Mouse (Mus musculus) liver, embryonic 11.5 days (tissue): ENCODE data around the gene Plekho1. TPM values are rescaled to one million over a fixed set of nuclear protein-coding genes. Genes with fewer than 3 reads are reported as not detected.

Experiments used
- ATAC-seq: fragments of 200-750 bp; cut with Nextera tagmentation; replicated peaks from 2 replicates; pipeline ENCODE4 v1.8.0; 2017; ENCODE audit warnings: moderate number of reproducible peaks, mild to moderate bottlenecking, moderate TSS enrichment, moderate library complexity; ENCODE audit not compliant: low FRiP score
- DNase-seq: peaks from one replicate; pipeline ENCODE4 v3.0.0-alpha.2; 2017; ENCODE audit warnings: low spot score
- H3K27ac ChIP-seq: fragments of 300-500 bp; sonication (generic); 2 replicates; pipeline ENCODE4 v1.5.1; 2014; ENCODE audit warnings: mild to moderate bottlenecking, low read depth, low read length, control low read depth
- H3K27me3 ChIP-seq: fragments of 300-500 bp; sonication (generic); replicated peaks from 2 replicates; pipeline ENCODE4 v1.6.1; 2014; ENCODE audit warnings: low read length, mixed read lengths; ENCODE audit not compliant: control insufficient read depth, insufficient read depth
- H3K36me3 ChIP-seq: fragments of 300-500 bp; sonication (generic); 2 replicates; pipeline ENCODE4 v1.6.1; 2014; ENCODE audit warnings: mild to moderate bottlenecking, low read length, moderate library complexity, mixed read lengths; ENCODE audit not compliant: control insufficient read depth, insufficient read depth
- H3K4me1 ChIP-seq: fragments of 300-500 bp; sonication (generic); replicated peaks from 2 replicates; pipeline ENCODE4 v1.6.1; 2014; ENCODE audit warnings: low read length, mixed read lengths; ENCODE audit not compliant: control insufficient read depth, insufficient read depth
- H3K4me2 ChIP-seq: fragments of 300-500 bp; sonication (generic); 2 replicates; pipeline ENCODE4 v1.6.1; 2014; ENCODE audit warnings: mild to moderate bottlenecking, control low read depth, moderate library complexity
- H3K4me3 ChIP-seq: fragments of 300-500 bp; sonication (generic); 2 replicates; pipeline ENCODE4 v1.5.1; 2014; ENCODE audit warnings: low read depth, low read length, control low read depth
- H3K9ac ChIP-seq: fragments of 300-500 bp; sonication (generic); 2 replicates; pipeline ENCODE4 v1.6.1; 2014; ENCODE audit warnings: low read depth, low read length, control low read depth
- H3K9me3 ChIP-seq: fragments of 300-500 bp; sonication (generic); 2 replicates; pipeline ENCODE4 v1.6.1; 2016; ENCODE audit warnings: low read length, inconsistent platforms, mixed read lengths; ENCODE audit not compliant: control insufficient read depth
- WGBS: fragments of 180-500 bp; shearing (Covaris S2); extraction: QIAGEN DNeasy Blood & Tissue Kit; methylation state at CpG from one replicate; pipeline ENCODE4 v1.1.7; 2014; 5-methylcytosine and 5-hydroxymethylcytosine counted together
- polyA plus RNA-seq: library from polyadenylated mRNA; unstranded; fragments of >200 nt; fragmentation: Nextera tagmentation; extraction: Ambion mirVana; gene quantifications from 2 replicates; pipeline ENCODE4 v1.2.1, GENCODE M21; 2014

Plekho1 gene
- polyA plus RNA-seq, 1 experiment from 2014 or later: 22.9 TPM

DNA sequence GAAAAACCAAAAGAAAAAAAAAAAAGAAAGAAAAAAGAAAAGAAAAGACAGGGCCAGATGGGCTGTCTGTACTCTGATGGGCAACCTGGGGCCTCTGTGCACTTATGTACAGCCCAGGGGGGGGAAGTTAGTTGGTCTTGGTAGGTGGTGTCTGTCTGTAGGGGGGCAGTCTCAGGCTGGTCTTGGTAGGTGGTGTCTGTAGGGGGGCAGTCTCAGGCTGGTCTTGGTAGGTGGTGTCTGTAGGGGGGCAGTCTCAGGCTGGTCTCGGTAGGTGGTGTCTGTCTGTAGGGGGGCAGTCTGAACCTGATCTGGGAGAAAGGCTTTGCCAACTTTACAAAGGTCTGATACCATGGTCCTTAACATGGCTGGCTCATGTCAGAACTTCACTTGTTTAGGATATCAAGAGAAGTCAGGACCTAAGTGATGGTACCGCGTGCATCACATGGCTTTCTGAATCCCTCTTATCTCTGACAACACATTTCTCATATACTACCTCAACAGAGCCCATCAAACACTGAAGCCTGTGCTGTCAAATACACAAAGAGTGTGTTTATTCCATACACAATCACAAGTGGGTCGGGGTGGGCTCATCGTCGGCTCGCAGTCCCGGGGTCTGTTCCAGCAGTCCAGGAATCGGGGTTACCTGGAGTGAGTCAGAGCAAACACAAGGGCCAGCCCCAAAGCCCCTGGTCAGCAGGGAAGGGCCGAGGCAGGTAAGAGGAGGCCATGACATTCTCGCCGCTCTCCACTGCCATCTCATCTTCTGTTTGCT is 3.7 kb upstream of the Plekho1 start:
- Histone ChIP-seq H3K4me2 (peak overlapping the region; percentile 17), H3K9ac (peak overlapping the region; percentile 16; the same call in 1 of the 2 replicates), H3K4me1 (peaks cover 43% of the 10 kb centered on the region), H3K4me3 (no peak overlapping the region), H3K27ac (peak overlapping the region; percentile 77), H3K27me3 (no peaks in the 10 kb centered on the region; the same call in 1 of the 2 replicates), H3K9me3 (no peaks in the 10 kb centered on the region), H3K36me3 (no peaks in the 10 kb centered on the region)
- peak; percentile 84 for ATAC-seq
- WGBS: 63% methylated on average over 12 of the region's 12 CpGs
- DNase-seq: no peak

DNA sequence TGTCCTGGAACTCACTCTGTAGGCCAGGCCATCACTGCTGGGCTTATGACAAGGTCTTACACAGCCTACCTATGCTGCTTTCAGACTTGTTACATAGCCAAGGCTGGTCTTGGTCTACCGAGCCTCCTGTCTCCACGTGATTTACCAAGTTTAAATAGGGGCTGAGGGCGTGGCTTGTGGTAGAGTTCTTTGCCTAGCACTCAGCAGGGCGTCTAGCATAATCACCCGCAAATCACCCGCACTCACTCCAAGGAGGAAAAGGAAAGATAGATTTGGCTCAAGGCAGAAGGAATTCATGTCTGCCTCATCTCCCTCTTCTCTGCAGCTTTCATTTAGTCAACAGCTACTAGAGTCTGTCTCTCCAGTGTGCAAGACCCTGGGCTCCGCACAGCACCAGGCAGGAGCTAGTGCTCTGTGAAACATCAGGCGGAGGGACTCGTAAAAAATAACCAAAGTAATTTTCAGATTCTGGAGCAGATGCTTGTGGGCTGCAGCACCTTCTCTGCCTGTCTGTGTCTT is 1.5 kb upstream of the Plekho1 start:
- Histone ChIP-seq H3K27me3 (no peaks in the 10 kb centered on the region; the same call in 1 of the 2 replicates), H3K4me2 (peak overlapping the region; percentile 96), H3K4me3 (peak overlapping the region; percentile 5; the same call in 1 of the 2 replicates), H3K9me3 (no peaks in the 10 kb centered on the region), H3K27ac (no peak overlapping the region), H3K36me3 (no peaks in the 10 kb centered on the region), H3K9ac (no peak overlapping the region; the same call in none of the 2 replicates), H3K4me1 (peaks cover 58% of the 10 kb centered on the region)
- 29% methylated on average over 9 of the region's 9 CpGs for WGBS
- DNase-seq (no peak), ATAC-seq (no peak)

- Histone ChIP-seq H3K9me3 (no peaks in the 10 kb centered on the region), H3K4me1 (peaks cover 58% of the 10 kb centered on the region), H3K4me2 (peak overlapping the region; percentile 96), H3K27ac (peak overlapping the region; percentile 94), H3K27me3 (no peaks in the 10 kb centered on the region; the same call in 1 of the 2 replicates), H3K9ac (peak overlapping the region; percentile 85), H3K36me3 (no peaks in the 10 kb centered on the region), H3K4me3 (peak overlapping the region; percentile 80)
- 17% methylated on average over 6 of the region's 6 CpGs for WGBS
- ATAC-seq (no peak), DNase-seq (no peak)
Observed at GRCm38 (mm10) chr3:95996451-95997073, 761 bp upstream of the Plekho1 start.

DNA sequence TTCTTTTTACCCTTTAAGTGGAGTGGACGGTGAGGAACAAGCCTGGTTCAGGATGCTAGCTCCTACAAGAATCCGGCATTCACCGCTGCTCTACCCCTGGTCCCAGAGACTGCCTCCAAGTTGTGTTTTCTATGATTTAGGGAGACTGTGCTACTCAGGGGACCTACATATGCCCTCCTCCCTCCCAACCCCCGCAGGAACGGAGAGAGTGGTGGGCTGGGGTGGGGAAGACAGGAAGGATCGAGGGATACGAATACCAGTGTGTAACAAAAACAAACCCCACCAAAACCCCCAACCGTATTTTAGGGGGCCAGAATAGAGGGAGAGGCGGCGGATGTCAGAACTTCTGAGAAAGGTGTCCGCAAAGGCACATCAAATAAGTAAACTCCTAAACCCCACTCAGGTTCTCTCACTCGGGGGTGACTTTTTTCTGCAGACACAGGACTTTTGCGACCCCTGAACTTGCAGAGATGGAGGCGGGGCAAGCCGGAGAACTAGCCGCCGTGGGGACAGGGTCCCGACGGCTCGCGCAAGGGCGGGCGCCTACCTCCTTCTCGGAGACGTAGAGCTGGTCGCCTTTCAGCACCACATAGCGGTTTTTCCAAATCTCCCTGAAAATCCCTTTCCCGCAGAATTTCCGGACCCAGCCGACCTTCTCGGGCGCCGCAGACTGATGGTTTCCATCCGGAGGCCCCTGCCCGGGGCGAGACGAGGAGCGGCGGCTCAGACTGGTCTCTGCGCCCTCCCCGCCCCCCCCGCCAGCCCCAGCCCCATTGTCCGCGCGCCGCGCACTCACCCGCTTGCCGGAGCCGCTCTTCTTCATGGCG is 613 bp downstream of the Plekho1 start:
- peaks cover 3% of the 10 kb centered on the region; the same call in 1 of the 2 replicates for H3K36me3 ChIP-seq
- H3K27me3 ChIP-seq: no peaks in the 10 kb centered on the region; the same call in 1 of the 2 replicates
- DNase-seq (peak; percentile 71), ATAC-seq (peak; percentile 24; the same call in 1 of the 2 replicates)
- H3K27ac ChIP-seq: peak overlapping the region; percentile 94
- 2% methylated on average over 50 of the region's 51 CpGs for WGBS
- H3K9me3 ChIP-seq: no peaks in the 10 kb centered on the region
- H3K4me3 ChIP-seq: peak overlapping the region; percentile 80
- H3K4me1 ChIP-seq: peaks cover 50% of the 10 kb centered on the region
- H3K9ac ChIP-seq: peak overlapping the region; percentile 85
- peak overlapping the region; percentile 96 for H3K4me2 ChIP-seq

DNA sequence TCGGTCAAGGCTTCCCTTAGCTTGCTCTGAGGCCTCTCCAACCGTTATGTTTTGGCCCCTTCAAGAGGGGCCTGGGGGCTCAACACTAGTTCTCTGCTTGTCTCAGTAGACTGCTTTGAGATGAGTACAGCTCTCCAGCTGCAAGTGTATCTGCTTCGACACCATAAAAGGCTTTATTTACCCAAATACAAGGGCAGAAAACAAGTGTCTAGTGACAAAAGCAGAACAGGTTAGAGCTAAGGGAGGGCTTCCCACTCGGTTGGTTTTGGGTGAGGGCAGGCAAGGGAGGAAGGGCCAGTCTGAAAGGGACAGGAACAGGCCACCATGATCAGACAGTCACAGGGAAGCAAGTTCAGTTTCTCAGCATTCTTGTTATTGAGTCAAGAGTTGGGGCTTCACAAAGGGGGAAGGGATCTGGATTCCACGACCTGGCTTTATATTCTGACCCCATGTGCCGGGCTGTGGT is 1.4 kb downstream of the Plekho1 start:
- Histone ChIP-seq H3K27ac (peak overlapping the region; percentile 60), H3K4me2 (peak overlapping the region; percentile 96), H3K9me3 (no peaks in the 10 kb centered on the region), H3K9ac (peak overlapping the region; percentile 85), H3K4me1 (peaks cover 42% of the 10 kb centered on the region), H3K27me3 (no peaks in the 10 kb centered on the region; the same call in 1 of the 2 replicates), H3K36me3 (peaks cover 5% of the 10 kb centered on the region), H3K4me3 (peak overlapping the region; percentile 80)
- ATAC-seq (no peak), DNase-seq (no peak)
- 16% methylated on average over 6 of the region's 6 CpGs for WGBS

DNA sequence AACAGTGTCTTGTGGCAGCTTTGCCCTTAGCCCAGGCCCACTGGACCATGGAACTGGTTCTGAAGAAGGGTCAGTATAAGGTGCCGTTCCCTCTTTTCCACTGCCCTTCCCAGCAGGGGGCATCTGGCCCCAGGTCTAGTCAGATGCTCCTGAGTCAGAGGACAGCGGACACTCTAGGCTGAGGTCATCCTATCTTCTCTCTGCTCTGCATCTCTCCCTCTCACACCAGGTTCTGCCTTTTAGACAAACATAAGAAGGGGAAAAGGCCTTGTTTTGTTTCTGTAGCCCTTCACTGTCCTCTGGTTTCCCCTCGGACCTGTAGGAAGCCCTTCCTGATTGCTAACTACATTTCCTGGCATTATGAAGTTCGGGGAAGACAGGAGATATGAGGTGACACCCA is 1.9 kb downstream of the Plekho1 start:
- H3K4me1 ChIP-seq: peaks cover 37% of the 10 kb centered on the region
- peak overlapping the region; percentile 96 for H3K4me2 ChIP-seq
- ATAC-seq: no peak
- H3K27me3 ChIP-seq: no peaks in the 10 kb centered on the region; the same call in 1 of the 2 replicates
- DNase-seq: no peak
- peak overlapping the region; percentile 85 for H3K9ac ChIP-seq
- no peaks in the 10 kb centered on the region for H3K9me3 ChIP-seq
- peak overlapping the region; percentile 60 for H3K27ac ChIP-seq
- H3K36me3 ChIP-seq: peaks cover 9% of the 10 kb centered on the region
- 30% methylated on average over 4 of the region's 4 CpGs for WGBS
- peak overlapping the region; percentile 80 for H3K4me3 ChIP-seq

DNA sequence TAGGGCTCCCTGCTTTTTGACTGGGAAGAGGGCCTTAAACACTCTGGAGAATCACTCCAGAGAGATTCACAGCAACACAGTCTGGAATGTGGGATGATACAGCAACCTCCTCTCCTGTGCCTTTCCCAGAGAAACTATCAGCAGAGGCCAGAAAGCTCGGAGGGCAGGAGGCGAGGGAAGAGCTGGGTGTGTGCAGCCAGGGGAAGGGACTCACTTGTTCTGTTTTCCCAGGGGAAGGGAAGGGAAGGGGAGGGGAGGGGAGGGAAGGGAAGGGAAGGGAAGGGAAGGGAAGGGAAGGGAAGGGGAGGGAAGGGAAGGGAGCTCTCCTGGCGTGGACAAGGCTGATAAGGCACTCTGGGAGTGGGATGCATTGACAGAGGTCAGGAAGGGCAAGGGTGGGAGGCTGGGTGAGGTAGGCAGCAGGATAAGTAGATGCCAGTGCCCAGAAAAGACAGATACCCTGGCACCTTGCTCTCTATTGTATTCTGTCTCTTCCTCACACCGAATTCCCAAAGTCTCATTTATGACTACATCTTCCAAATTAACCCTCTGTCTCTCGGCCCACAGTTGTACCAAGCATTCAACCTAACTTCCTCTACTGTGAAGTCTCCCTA is 2.7 kb downstream of the Plekho1 start:
- Histone ChIP-seq H3K4me1 (peaks cover 36% of the 10 kb centered on the region), H3K27me3 (no peaks in the 10 kb centered on the region; the same call in 1 of the 2 replicates), H3K36me3 (peaks cover 11% of the 10 kb centered on the region), H3K9me3 (no peaks in the 10 kb centered on the region), H3K27ac (peak overlapping the region; percentile 60; the same call in 1 of the 2 replicates), H3K9ac (no peak overlapping the region), H3K4me3 (no peak overlapping the region), H3K4me2 (peak overlapping the region; percentile 96)
- DNase-seq: no peak
- WGBS: 45% methylated on average over 5 of the region's 5 CpGs
- ATAC-seq: no peak
